Mouse (Mus musculus) E14TG2a.4 (cell line): ENCODE results near the gene Dmd.

Source experiments
- CTCF ChIP-seq: conservative IDR thresholded peaks from 2 replicates; pipeline ENCODE4 v1.5.1; 2014; ENCODE audit warnings: low read length
- NANOG ChIP-seq: IDR thresholded peaks from 2 replicates; pipeline ENCODE4 v1.6.1; 2014; ENCODE audit warnings: borderline replicate concordance, low read length, mixed read lengths

DNA sequence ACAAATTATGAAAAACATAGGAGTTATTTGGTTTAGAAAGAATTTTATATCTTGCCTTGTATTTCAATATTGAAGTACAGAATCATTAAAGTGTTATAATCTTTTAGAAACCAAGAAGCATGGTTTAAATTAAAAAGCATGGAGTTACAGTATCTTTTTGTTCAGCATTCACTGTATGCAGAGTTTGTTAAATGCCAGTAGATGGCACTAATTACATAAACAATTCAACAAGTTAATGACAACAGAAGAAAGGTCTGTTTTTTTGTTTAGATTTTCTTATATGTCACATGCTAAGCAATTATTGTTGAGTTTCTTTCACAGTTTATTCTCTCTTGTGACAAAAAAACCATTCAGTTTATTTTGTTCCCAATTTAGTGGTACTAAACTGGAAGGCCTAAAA lies 1649.8 kb downstream of the Dmd start:
- TF ChIP-seq CTCF (no peak), NANOG (no peak)
